Mouse (Mus musculus): ENCODE measurements around the gene Zfp281. TPM values are rescaled to one million over a fixed set of nuclear protein-coding genes. Genes with fewer than 3 reads are reported as not detected.

The Zfp281 gene
- polyA plus RNA-seq, 1 experiment: 4.0 TPM

DNA sequence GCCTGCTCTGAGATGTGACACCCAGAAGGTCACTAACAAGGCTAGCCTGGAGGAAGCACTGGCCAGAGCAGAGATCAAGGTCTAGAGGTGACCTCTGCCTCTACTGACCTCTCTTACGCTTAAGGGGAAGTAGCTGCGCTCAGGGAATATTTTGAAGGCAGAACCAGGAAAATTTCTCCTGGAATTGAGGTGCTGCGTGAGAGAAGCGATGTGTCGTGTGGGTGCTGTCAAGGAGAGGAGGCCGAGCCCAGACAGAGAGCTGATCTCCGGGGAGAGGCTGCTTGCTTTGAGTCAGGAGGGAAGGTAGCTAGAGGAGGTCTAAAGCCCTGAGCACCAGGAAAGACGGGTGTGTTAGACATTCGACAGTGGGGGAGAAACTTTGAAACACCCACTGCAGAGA, 35.2 kb downstream of the Zfp281 start:
- H3K4me2 ChIP-seq (ENCODE audit: low read depth): no peak overlapping the region
- TF ChIP-seq MYOG (IDR thresholded peaks at IDR 0.05; ENCODE audit: control insufficient read depth in 1 of 3, insufficient read depth in 1 of 3, insufficient read length in 2 of 3, low read depth in 2 of 3): no peak
- TF ChIP-seq TCF12 (IDR thresholded peaks at IDR 0.05; ENCODE audit: insufficient read depth, poor library complexity, severe bottlenecking): no peak
- TF ChIP-seq USF1 (IDR thresholded peaks at IDR 0.05; ENCODE audit: low read depth): no peak
- TF ChIP-seq POLR2AphosphoS2 (IDR thresholded peaks at IDR 0.05; ENCODE audit: insufficient read length, low read depth): no peak
- no peak for TF ChIP-seq REST (IDR thresholded peaks at IDR 0.05; ENCODE audit: insufficient read depth, insufficient read length)
- TF ChIP-seq SRF (IDR thresholded peaks at IDR 0.05; ENCODE audit: control insufficient read depth, insufficient read length, low read depth): no peak
- no peak for TF ChIP-seq TCF3 (IDR thresholded peaks at IDR 0.05; ENCODE audit: insufficient read length, low read depth)

DNA sequence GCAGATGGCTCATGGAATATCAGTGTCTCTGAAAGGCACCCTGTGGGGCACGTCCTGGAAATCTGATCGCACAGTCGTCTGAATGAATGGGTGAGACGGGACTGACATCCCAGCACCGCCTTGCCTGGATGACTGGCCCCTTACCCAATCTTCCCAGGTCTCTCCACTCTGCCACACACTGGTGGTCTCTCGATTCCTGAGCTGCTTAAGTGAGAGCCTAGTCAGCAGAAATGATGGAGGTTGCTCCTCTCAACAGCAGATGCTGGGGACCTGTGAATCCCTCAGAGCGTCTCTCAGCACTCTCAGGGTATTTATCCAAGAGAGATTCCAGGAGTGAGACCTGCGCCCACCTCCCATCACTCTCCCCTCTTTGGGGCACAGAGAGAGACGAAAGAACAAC, 36.8 kb downstream of the Zfp281 start:
- no peak overlapping the region for H3K4me2 ChIP-seq (ENCODE audit: low read depth)
- no peak overlapping the region for H3ac ChIP-seq (ENCODE audit: control insufficient read depth, insufficient read length)
- TF ChIP-seq TCF3 (IDR thresholded peaks at IDR 0.05; ENCODE audit: insufficient read length, low read depth) (no peak), TCF12 (IDR thresholded peaks at IDR 0.05; ENCODE audit: insufficient read depth, poor library complexity, severe bottlenecking) (no peak), CEBPB (IDR thresholded peaks at IDR 0.05; ENCODE audit: insufficient read depth, poor library complexity, severe bottlenecking) (no peak), MYOD1 (IDR thresholded peaks at IDR 0.05; ENCODE audit: control insufficient read depth in 1 of 3, insufficient read length in 2 of 3, low read depth in 2 of 3) (no peak), POLR2AphosphoS2 (IDR thresholded peaks at IDR 0.05; ENCODE audit: insufficient read length, low read depth) (no peak), REST (IDR thresholded peaks at IDR 0.05; ENCODE audit: insufficient read depth, insufficient read length) (no peak), MAX (IDR thresholded peaks at IDR 0.05; ENCODE audit: low read depth) (no peak), E2F4 (IDR thresholded peaks at IDR 0.05; ENCODE audit: insufficient read depth) (no peak), MYOG (IDR thresholded peaks at IDR 0.05; ENCODE audit: control insufficient read depth in 1 of 3, insufficient read depth in 1 of 3, insufficient read length in 2 of 3, low read depth in 2 of 3) (no peak), USF1 (IDR thresholded peaks at IDR 0.05; ENCODE audit: low read depth) (no peak), POLR2A (IDR thresholded peaks at IDR 0.05; ENCODE audit: insufficient read length, low read depth) (no peak), SRF (IDR thresholded peaks at IDR 0.05; ENCODE audit: control insufficient read depth, insufficient read length, low read depth) (no peak)

More for the DNA sequence above, 35.2 kb downstream of the Zfp281 start:
- no peak overlapping the region for H3ac ChIP-seq (ENCODE audit: control insufficient read depth, insufficient read length)
- H3K4me3 ChIP-seq: no peak overlapping the region
- no peaks in the 10 kb centered on the region for H3K27me3 ChIP-seq (ENCODE audit: control insufficient read depth, insufficient read depth, insufficient read length)
- H3K36me3 ChIP-seq (ENCODE audit: control insufficient read depth, insufficient read depth): no peaks in the 10 kb centered on the region
- no peaks in the 10 kb centered on the region for H3K79me2 ChIP-seq (ENCODE audit: control insufficient read depth, insufficient read depth)

DNA sequence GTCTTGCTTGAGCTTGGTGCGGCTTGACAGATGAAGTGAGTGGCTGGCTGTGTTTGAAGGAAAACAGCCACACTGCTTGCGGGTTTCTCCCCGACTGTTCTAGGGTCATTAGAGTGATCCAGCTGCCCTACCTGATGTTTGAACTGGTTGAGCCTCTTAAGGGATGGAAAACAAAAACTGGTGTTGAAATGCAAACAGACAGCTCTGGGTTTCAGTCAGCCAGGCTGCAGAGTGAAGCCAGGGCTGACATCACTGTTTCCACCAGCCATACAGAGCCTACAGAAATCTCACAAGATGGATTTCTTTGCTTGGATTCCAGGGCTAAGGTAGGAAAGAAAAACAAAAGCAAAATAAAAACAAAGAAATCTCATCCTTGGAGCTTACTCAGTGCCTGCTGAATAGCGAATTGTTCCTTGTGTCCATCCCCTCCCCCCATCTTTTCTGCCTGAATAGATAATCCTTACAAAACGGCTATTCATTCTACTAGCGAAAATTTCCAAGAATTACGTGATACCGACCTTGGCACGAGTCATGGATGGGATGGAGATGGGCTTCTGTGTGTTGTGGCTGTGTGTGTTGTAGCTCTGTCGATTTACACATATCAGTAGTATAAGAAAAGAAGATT, 37.4 kb downstream of the Zfp281 start:
- no peak for TF ChIP-seq POLR2AphosphoS2 (IDR thresholded peaks at IDR 0.05; ENCODE audit: insufficient read length, low read depth)
- no peak for TF ChIP-seq E2F4 (IDR thresholded peaks at IDR 0.05; ENCODE audit: insufficient read depth)
- no peak for TF ChIP-seq MYOG (IDR thresholded peaks at IDR 0.05; ENCODE audit: control insufficient read depth in 1 of 3, insufficient read depth in 1 of 3, insufficient read length in 2 of 3, low read depth in 2 of 3)
- TF ChIP-seq TCF12 (IDR thresholded peaks at IDR 0.05; ENCODE audit: insufficient read depth, poor library complexity, severe bottlenecking): no peak
- TF ChIP-seq MAX (IDR thresholded peaks at IDR 0.05; ENCODE audit: low read depth): no peak
- TF ChIP-seq USF1 (IDR thresholded peaks at IDR 0.05; ENCODE audit: low read depth): no peak
- TF ChIP-seq SRF (IDR thresholded peaks at IDR 0.05; ENCODE audit: control insufficient read depth, insufficient read length, low read depth): no peak
- TF ChIP-seq POLR2A (IDR thresholded peaks at IDR 0.05; ENCODE audit: insufficient read length, low read depth): no peak
- no peak for TF ChIP-seq REST (IDR thresholded peaks at IDR 0.05; ENCODE audit: insufficient read depth, insufficient read length)
- TF ChIP-seq TCF3 (IDR thresholded peaks at IDR 0.05; ENCODE audit: insufficient read length, low read depth): no peak
- TF ChIP-seq MYOD1 (IDR thresholded peaks at IDR 0.05; ENCODE audit: control insufficient read depth in 1 of 3, insufficient read length in 2 of 3, low read depth in 2 of 3): no peak
- no peak for TF ChIP-seq CEBPB (IDR thresholded peaks at IDR 0.05; ENCODE audit: insufficient read depth, poor library complexity, severe bottlenecking)
- H3ac ChIP-seq (ENCODE audit: control insufficient read depth, insufficient read length): no peak overlapping the region
- H3K4me2 ChIP-seq (ENCODE audit: low read depth): peak overlapping the region; percentile 35
- no peaks in the 10 kb centered on the region for H3K79me2 ChIP-seq (ENCODE audit: control insufficient read depth, insufficient read depth)
- H3K4me3 ChIP-seq: no peak overlapping the region
- H3K36me3 ChIP-seq (ENCODE audit: control insufficient read depth, insufficient read depth): no peaks in the 10 kb centered on the region
- no peaks in the 10 kb centered on the region for H3K27me3 ChIP-seq (ENCODE audit: control insufficient read depth, insufficient read depth, insufficient read length)

More for the DNA sequence above, 36.8 kb downstream of the Zfp281 start:
- H3K36me3 ChIP-seq (ENCODE audit: control insufficient read depth, insufficient read depth): no peaks in the 10 kb centered on the region
- no peak overlapping the region for H3K4me3 ChIP-seq
- H3K79me2 ChIP-seq (ENCODE audit: control insufficient read depth, insufficient read depth): no peaks in the 10 kb centered on the region
- H3K27me3 ChIP-seq (ENCODE audit: control insufficient read depth, insufficient read depth, insufficient read length): no peaks in the 10 kb centered on the region

DNA sequence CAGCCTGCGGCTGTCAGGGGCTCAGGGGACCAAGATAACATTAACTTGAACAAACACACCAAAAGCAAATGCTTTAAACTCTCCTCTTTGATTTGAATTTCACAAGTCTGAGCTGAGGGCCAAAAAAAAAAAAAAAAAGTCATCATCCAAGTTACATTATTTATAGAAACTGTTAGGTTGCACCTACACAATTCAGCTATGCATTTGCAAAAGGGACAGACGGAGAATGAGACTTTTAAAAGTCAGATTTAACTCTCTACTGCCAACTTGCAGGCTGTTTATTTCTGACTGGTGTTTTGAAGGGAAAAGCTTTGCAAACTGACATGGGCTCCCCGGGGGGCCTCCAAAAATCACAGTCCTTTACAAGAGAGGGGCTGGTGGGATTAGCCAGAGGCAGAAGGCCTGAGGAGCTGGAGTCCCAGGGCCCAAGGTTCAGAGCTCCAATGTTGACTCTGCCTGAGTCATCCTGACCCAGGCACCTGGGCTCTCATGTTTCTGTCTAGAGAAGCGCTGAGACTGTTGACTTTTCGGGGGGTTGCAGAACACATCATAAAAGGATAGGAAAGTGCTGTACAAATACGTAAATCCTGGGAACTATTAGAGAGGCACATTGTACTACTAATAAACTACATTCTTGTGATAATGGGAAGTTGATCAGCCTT, 40.4 kb downstream of the Zfp281 start:
- Histone ChIP-seq H3ac (ENCODE audit: control insufficient read depth, insufficient read length) (no peak overlapping the region), H3K36me3 (ENCODE audit: control insufficient read depth, insufficient read depth) (no peaks in the 10 kb centered on the region), H3K4me2 (ENCODE audit: low read depth) (peak overlapping the region; percentile 6), H3K4me3 (no peak overlapping the region), H3K27me3 (ENCODE audit: control insufficient read depth, insufficient read depth, insufficient read length) (no peaks in the 10 kb centered on the region), H3K79me2 (ENCODE audit: control insufficient read depth, insufficient read depth) (no peaks in the 10 kb centered on the region)
- TF ChIP-seq MYOD1 (IDR thresholded peaks at IDR 0.05; ENCODE audit: control insufficient read depth in 1 of 3, insufficient read length in 2 of 3, low read depth in 2 of 3): no peak
- no peak for TF ChIP-seq REST (IDR thresholded peaks at IDR 0.05; ENCODE audit: insufficient read depth, insufficient read length)
- TF ChIP-seq POLR2A (IDR thresholded peaks at IDR 0.05; ENCODE audit: insufficient read length, low read depth): no peak
- no peak for TF ChIP-seq POLR2AphosphoS2 (IDR thresholded peaks at IDR 0.05; ENCODE audit: insufficient read length, low read depth)
- TF ChIP-seq E2F4 (IDR thresholded peaks at IDR 0.05; ENCODE audit: insufficient read depth): no peak
- no peak for TF ChIP-seq USF1 (IDR thresholded peaks at IDR 0.05; ENCODE audit: low read depth)
- no peak for TF ChIP-seq TCF12 (IDR thresholded peaks at IDR 0.05; ENCODE audit: insufficient read depth, poor library complexity, severe bottlenecking)
- no peak for TF ChIP-seq SRF (IDR thresholded peaks at IDR 0.05; ENCODE audit: control insufficient read depth, insufficient read length, low read depth)
- TF ChIP-seq MAX (IDR thresholded peaks at IDR 0.05; ENCODE audit: low read depth): no peak
- TF ChIP-seq CEBPB (IDR thresholded peaks at IDR 0.05; ENCODE audit: insufficient read depth, poor library complexity, severe bottlenecking): no peak
- no peak for TF ChIP-seq MYOG (IDR thresholded peaks at IDR 0.05; ENCODE audit: control insufficient read depth in 1 of 3, insufficient read depth in 1 of 3, insufficient read length in 2 of 3, low read depth in 2 of 3)
- TF ChIP-seq TCF3 (IDR thresholded peaks at IDR 0.05; ENCODE audit: insufficient read length, low read depth): no peak

Measured in myocyte (in vitro differentiated cells).